Mouse (Mus musculus): ENCODE measurements around the gene Scrg1. TPM values are rescaled to one million over a fixed set of nuclear protein-coding genes. Genes with fewer than 3 reads are reported as not detected.

The Scrg1 gene
- total and polyA plus RNA-seq, 2 experiments from 2014 or later = 15.8 to 49.8 TPM

- H3K4me2 ChIP-seq (ENCODE audit: low read depth, low read length) = no peak overlapping the region
- H3K36me3 ChIP-seq (ENCODE audit: insufficient read depth, low read length) = no peaks in the 10 kb centered on the region
- H3K4me3 ChIP-seq (ENCODE audit: low read length) = no peak overlapping the region
- WGBS = 76% methylated on average over 7 of the region's 7 CpGs
- no peaks in the 10 kb centered on the region for H3K4me1 ChIP-seq (ENCODE audit: insufficient read depth, low read length)
- H3K27ac ChIP-seq = no peak overlapping the region
- no peak for TF ChIP-seq CTCF (IDR thresholded peaks at IDR 0.05; ENCODE audit: low read depth)
- no peak overlapping the region for H3K9ac ChIP-seq (replicated peaks; ENCODE audit: low read length)
- ATAC-seq = no peak
- no peaks in the 10 kb centered on the region for H3K27me3 ChIP-seq (ENCODE audit: insufficient read depth, low read length)
- no peaks in the 10 kb centered on the region for H3K9me3 ChIP-seq (ENCODE audit: low read length)
- no peak for DNase-seq (ENCODE audit: low spot score)
Observed at GRCm38 (mm10) chr8:57450726-57451125, 5.0 kb upstream of the Scrg1 start.

- Histone ChIP-seq H3K4me3 (ENCODE audit: low read length) (no peak overlapping the region), H3K4me1 (ENCODE audit: insufficient read depth, low read length) (no peaks in the 10 kb centered on the region), H3K4me2 (ENCODE audit: low read depth, low read length) (no peak overlapping the region), H3K9ac (replicated peaks; ENCODE audit: low read length) (no peak overlapping the region), H3K27me3 (ENCODE audit: insufficient read depth, low read length) (no peaks in the 10 kb centered on the region), H3K9me3 (ENCODE audit: low read length) (no peaks in the 10 kb centered on the region), H3K27ac (no peak overlapping the region), H3K36me3 (ENCODE audit: insufficient read depth, low read length) (no peaks in the 10 kb centered on the region)
- ATAC-seq (no peak), DNase-seq (ENCODE audit: low spot score) (no peak)
- WGBS = 99% methylated on average over 4 of the region's 4 CpGs
- no peak for TF ChIP-seq CTCF (IDR thresholded peaks at IDR 0.05; ENCODE audit: low read depth)
Observed at GRCm38 (mm10) chr8:57451896-57452295, 3.8 kb upstream of the Scrg1 start.

- Histone ChIP-seq H3K27ac (no peak overlapping the region), H3K4me2 (ENCODE audit: low read depth, low read length) (no peak overlapping the region), H3K36me3 (ENCODE audit: insufficient read depth, low read length) (no peaks in the 10 kb centered on the region), H3K9me3 (ENCODE audit: low read length) (no peaks in the 10 kb centered on the region), H3K4me1 (ENCODE audit: insufficient read depth, low read length) (no peaks in the 10 kb centered on the region), H3K4me3 (ENCODE audit: low read length) (no peak overlapping the region), H3K27me3 (ENCODE audit: insufficient read depth, low read length) (no peaks in the 10 kb centered on the region), H3K9ac (replicated peaks; ENCODE audit: low read length) (no peak overlapping the region)
- ATAC-seq = no peak
- TF ChIP-seq CTCF (IDR thresholded peaks at IDR 0.05; ENCODE audit: low read depth) = no peak
- DNase-seq (ENCODE audit: low spot score) = no peak
- WGBS = 88% methylated on average over 2 of the region's 2 CpGs
Observed at GRCm38 (mm10) chr8:57453361-57453760, 2.4 kb upstream of the Scrg1 start.

- ATAC-seq (peak; percentile 61; the same call in 1 of the 2 replicates), DNase-seq (ENCODE audit: low spot score) (peak; percentile 52)
- no peaks in the 10 kb centered on the region for H3K27me3 ChIP-seq (ENCODE audit: insufficient read depth, low read length)
- TF ChIP-seq CTCF (IDR thresholded peaks at IDR 0.05; ENCODE audit: low read depth) = no peak
- no peaks in the 10 kb centered on the region for H3K4me1 ChIP-seq (ENCODE audit: insufficient read depth, low read length)
- H3K36me3 ChIP-seq (ENCODE audit: insufficient read depth, low read length) = no peaks in the 10 kb centered on the region
- 66% methylated on average over 6 of the region's 6 CpGs for WGBS
- no peak overlapping the region for H3K9ac ChIP-seq (replicated peaks; ENCODE audit: low read length)
- peak overlapping the region; percentile 64 for H3K27ac ChIP-seq
- peak overlapping the region; percentile 41 for H3K4me2 ChIP-seq (ENCODE audit: low read depth, low read length)
- peak overlapping the region; percentile 18 for H3K4me3 ChIP-seq (ENCODE audit: low read length)
- H3K9me3 ChIP-seq (ENCODE audit: low read length) = no peaks in the 10 kb centered on the region
Observed at GRCm38 (mm10) chr8:57457152-57457551, 1.4 kb downstream of the Scrg1 start.

- Histone ChIP-seq H3K9ac (replicated peaks; ENCODE audit: low read length) (no peak overlapping the region), H3K4me2 (ENCODE audit: low read depth, low read length) (peak overlapping the region; percentile 41), H3K36me3 (ENCODE audit: insufficient read depth, low read length) (no peaks in the 10 kb centered on the region), H3K4me1 (ENCODE audit: insufficient read depth, low read length) (no peaks in the 10 kb centered on the region), H3K27ac (no peak overlapping the region), H3K9me3 (ENCODE audit: low read length) (no peaks in the 10 kb centered on the region), H3K4me3 (ENCODE audit: low read length) (no peak overlapping the region), H3K27me3 (ENCODE audit: insufficient read depth, low read length) (no peaks in the 10 kb centered on the region)
- DNase-seq (ENCODE audit: low spot score) = no peak
- ATAC-seq = no peak
- WGBS = 78% methylated on average over 3 of the region's 3 CpGs
- no peak for TF ChIP-seq CTCF (IDR thresholded peaks at IDR 0.05; ENCODE audit: low read depth)
Observed at GRCm38 (mm10) chr8:57457942-57458341, 2.2 kb downstream of the Scrg1 start.

- Histone ChIP-seq H3K9ac (replicated peaks; ENCODE audit: low read length) (no peak overlapping the region), H3K36me3 (ENCODE audit: insufficient read depth, low read length) (no peaks in the 10 kb centered on the region), H3K27ac (no peak overlapping the region), H3K4me1 (ENCODE audit: insufficient read depth, low read length) (no peaks in the 10 kb centered on the region), H3K9me3 (ENCODE audit: low read length) (no peaks in the 10 kb centered on the region), H3K27me3 (ENCODE audit: insufficient read depth, low read length) (no peaks in the 10 kb centered on the region), H3K4me2 (ENCODE audit: low read depth, low read length) (no peak overlapping the region), H3K4me3 (ENCODE audit: low read length) (no peak overlapping the region)
- DNase-seq (ENCODE audit: low spot score) = no peak
- TF ChIP-seq CTCF (IDR thresholded peaks at IDR 0.05; ENCODE audit: low read depth) = no peak
- WGBS = 59% methylated on average over 1 of the region's 1 CpGs
- ATAC-seq = no peak
Observed at GRCm38 (mm10) chr8:57462839-57463238, 7.1 kb downstream of the Scrg1 start.

- 89% methylated on average over 3 of the region's 3 CpGs for WGBS
- TF ChIP-seq CTCF (IDR thresholded peaks at IDR 0.05; ENCODE audit: low read depth) = no peak
- H3K27ac ChIP-seq = no peak overlapping the region
- H3K27me3 ChIP-seq (ENCODE audit: insufficient read depth, low read length) = no peaks in the 10 kb centered on the region
- DNase-seq (ENCODE audit: low spot score) = no peak
- H3K36me3 ChIP-seq (ENCODE audit: insufficient read depth, low read length) = no peaks in the 10 kb centered on the region
- no peak overlapping the region for H3K4me3 ChIP-seq (ENCODE audit: low read length)
- H3K9ac ChIP-seq (replicated peaks; ENCODE audit: low read length) = no peak overlapping the region
- H3K4me2 ChIP-seq (ENCODE audit: low read depth, low read length) = no peak overlapping the region
- ATAC-seq = no peak
- H3K9me3 ChIP-seq (ENCODE audit: low read length) = no peaks in the 10 kb centered on the region
- H3K4me1 ChIP-seq (ENCODE audit: insufficient read depth, low read length) = no peaks in the 10 kb centered on the region
Observed at GRCm38 (mm10) chr8:57463757-57464156, 8.0 kb downstream of the Scrg1 start.

Data from hindbrain, postnatal 0 days (tissue).